Mouse (Mus musculus): ENCODE data around the gene Mad1l1. TPM values are rescaled to one million over a fixed set of nuclear protein-coding genes. Genes with fewer than 3 reads are reported as not detected.

Gene Mad1l1
- polyA plus RNA-seq, 1 experiment from 2014 or later = 46.4 TPM

- Histone ChIP-seq H3K9me3 (no peaks in the 10 kb centered on the region), H3K27ac (no peak overlapping the region), H3K27me3 (no peaks in the 10 kb centered on the region), H3K9ac (no peak overlapping the region), H3K4me3 (replicated peaks) (no peak overlapping the region), H3K4me1 (peaks cover 4% of the 10 kb centered on the region; the same call in 1 of the 2 replicates), H3K4me2 (no peak overlapping the region), H3K36me3 (replicated peaks) (peaks cover 9% of the 10 kb centered on the region)
- 86% methylated on average over 3 of the region's 3 CpGs for WGBS
- no peak for ATAC-seq (ENCODE audit: low FRiP score)
Observed at GRCm38 (mm10) chr5:140110024-140110423, 211.3 kb downstream of the Mad1l1 start.

GRCm38 (mm10) chr5:140107907-140108306 is 213.4 kb downstream of the Mad1l1 start:
- no peak overlapping the region for H3K4me3 ChIP-seq (replicated peaks)
- WGBS = 92% methylated on average over 2 of the region's 2 CpGs
- no peak overlapping the region for H3K27ac ChIP-seq
- ATAC-seq (ENCODE audit: low FRiP score) = no peak
- peaks cover 3% of the 10 kb centered on the region for H3K36me3 ChIP-seq (replicated peaks)
- H3K4me1 ChIP-seq = no peaks in the 10 kb centered on the region
- H3K9ac ChIP-seq = no peak overlapping the region
- no peaks in the 10 kb centered on the region for H3K9me3 ChIP-seq
- no peaks in the 10 kb centered on the region for H3K27me3 ChIP-seq
- no peak overlapping the region for H3K4me2 ChIP-seq

- H3K36me3 ChIP-seq (replicated peaks) = peaks cover 3% of the 10 kb centered on the region
- 86% methylated on average over 3 of the region's 3 CpGs for WGBS
- no peaks in the 10 kb centered on the region for H3K27me3 ChIP-seq
Observed at GRCm38 (mm10) chr5:140106051-140106450, 215.3 kb downstream of the Mad1l1 start.

DNA sequence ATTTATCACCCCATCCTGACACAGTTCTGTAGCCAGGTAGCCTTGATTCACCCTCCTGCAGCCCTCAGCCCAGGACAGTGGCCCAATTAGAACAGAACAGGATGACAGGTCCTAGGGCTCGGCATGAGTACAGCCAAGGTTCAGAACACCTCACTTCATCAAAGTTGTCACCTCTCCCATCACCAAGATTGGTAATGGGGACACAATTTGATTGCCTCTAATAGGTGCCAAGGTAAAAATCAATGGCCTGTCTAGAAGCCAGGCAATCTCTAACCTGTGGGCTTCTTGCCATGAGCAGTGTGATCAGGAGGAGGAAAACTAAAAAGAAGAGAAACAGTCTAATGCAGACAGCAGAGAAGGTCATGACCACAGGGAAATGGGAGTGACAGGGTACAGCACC is 216.5 kb downstream of the Mad1l1 start:
- Histone ChIP-seq H3K9ac (no peak overlapping the region), H3K27ac (no peak overlapping the region), H3K4me1 (peaks cover 7% of the 10 kb centered on the region; the same call in 1 of the 2 replicates), H3K36me3 (replicated peaks) (peaks cover 3% of the 10 kb centered on the region), H3K4me3 (replicated peaks) (no peak overlapping the region), H3K4me2 (no peak overlapping the region), H3K27me3 (no peaks in the 10 kb centered on the region), H3K9me3 (no peaks in the 10 kb centered on the region)
- ATAC-seq (ENCODE audit: low FRiP score) = no peak
- 100% methylated on average over 1 of the region's 1 CpGs for WGBS

More at GRCm38 (mm10) chr5:140106051-140106450, 215.3 kb downstream of the Mad1l1 start:
- peaks cover 7% of the 10 kb centered on the region; the same call in 1 of the 2 replicates for H3K4me1 ChIP-seq
- no peak overlapping the region for H3K4me3 ChIP-seq (replicated peaks)
- ATAC-seq (ENCODE audit: low FRiP score) = no peak
- H3K9ac ChIP-seq = no peak overlapping the region
- H3K27ac ChIP-seq = no peak overlapping the region
- no peaks in the 10 kb centered on the region for H3K9me3 ChIP-seq
- no peak overlapping the region for H3K4me2 ChIP-seq

GRCm38 (mm10) chr5:140102731-140103130 is 218.6 kb downstream of the Mad1l1 start:
- Histone ChIP-seq H3K36me3 (replicated peaks) (peaks cover 3% of the 10 kb centered on the region), H3K9me3 (no peaks in the 10 kb centered on the region), H3K4me1 (peaks cover 7% of the 10 kb centered on the region; the same call in 1 of the 2 replicates), H3K4me2 (no peak overlapping the region), H3K9ac (no peak overlapping the region), H3K27me3 (no peaks in the 10 kb centered on the region), H3K4me3 (replicated peaks) (no peak overlapping the region), H3K27ac (no peak overlapping the region)
- 85% methylated on average over 8 of the region's 8 CpGs for WGBS
- ATAC-seq (ENCODE audit: low FRiP score) = no peak

- WGBS = 80% methylated on average over 14 of the region's 14 CpGs
- peaks cover 7% of the 10 kb centered on the region; the same call in 1 of the 2 replicates for H3K4me1 ChIP-seq
- H3K36me3 ChIP-seq (replicated peaks) = peaks cover 3% of the 10 kb centered on the region
- no peak overlapping the region for H3K27ac ChIP-seq
- no peak overlapping the region for H3K4me2 ChIP-seq
- H3K4me3 ChIP-seq (replicated peaks) = no peak overlapping the region
- H3K9ac ChIP-seq = no peak overlapping the region
- H3K9me3 ChIP-seq = no peaks in the 10 kb centered on the region
- no peak for ATAC-seq (ENCODE audit: low FRiP score)
- H3K27me3 ChIP-seq = no peaks in the 10 kb centered on the region
Observed at GRCm38 (mm10) chr5:140101409-140102009, 219.8 kb downstream of the Mad1l1 start.

GRCm38 (mm10) chr5:140098711-140099110 is 222.6 kb downstream of the Mad1l1 start:
- Histone ChIP-seq H3K36me3 (replicated peaks) (no peaks in the 10 kb centered on the region; the same call in none of the 2 replicates), H3K9ac (no peak overlapping the region), H3K4me2 (no peak overlapping the region), H3K4me1 (peaks cover 24% of the 10 kb centered on the region), H3K27ac (no peak overlapping the region), H3K9me3 (no peaks in the 10 kb centered on the region), H3K4me3 (replicated peaks) (no peak overlapping the region), H3K27me3 (no peaks in the 10 kb centered on the region)
- no peak for ATAC-seq (ENCODE audit: low FRiP score)
- 97% methylated on average over 5 of the region's 5 CpGs for WGBS

DNA sequence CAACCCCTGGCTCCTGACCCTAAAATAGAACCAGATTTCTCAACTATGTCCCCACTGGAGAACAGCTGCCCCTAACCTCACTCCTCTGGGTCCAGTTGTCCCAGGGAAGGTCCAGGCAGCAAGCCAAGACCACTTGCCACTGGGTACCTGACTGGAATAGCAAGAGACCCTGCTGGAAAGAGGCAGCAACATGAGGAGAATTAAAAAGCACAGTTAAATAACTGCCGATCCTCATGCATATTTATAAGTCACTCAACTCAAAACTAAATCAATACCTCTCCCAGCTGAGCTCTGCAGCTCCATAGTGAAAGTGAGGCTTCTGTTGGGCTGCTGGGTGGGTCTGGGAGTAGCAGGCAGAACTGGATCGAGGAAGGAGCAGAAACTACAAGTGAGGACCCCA is 226.1 kb downstream of the Mad1l1 start:
- WGBS = 29% methylated on average over 2 of the region's 2 CpGs
- Histone ChIP-seq H3K9ac (no peak overlapping the region), H3K4me2 (no peak overlapping the region), H3K9me3 (no peaks in the 10 kb centered on the region), H3K27me3 (no peaks in the 10 kb centered on the region), H3K36me3 (replicated peaks) (no peaks in the 10 kb centered on the region; the same call in 1 of the 2 replicates), H3K27ac (peak overlapping the region; percentile 89), H3K4me1 (peaks cover 28% of the 10 kb centered on the region), H3K4me3 (replicated peaks) (no peak overlapping the region)
- peak; percentile 81 for ATAC-seq (ENCODE audit: low FRiP score)

GRCm38 (mm10) chr5:140093489-140093888 is 227.9 kb downstream of the Mad1l1 start:
- no peak for ATAC-seq (ENCODE audit: low FRiP score)
- H3K27ac ChIP-seq = no peak overlapping the region
- H3K4me1 ChIP-seq = peaks cover 28% of the 10 kb centered on the region

DNA sequence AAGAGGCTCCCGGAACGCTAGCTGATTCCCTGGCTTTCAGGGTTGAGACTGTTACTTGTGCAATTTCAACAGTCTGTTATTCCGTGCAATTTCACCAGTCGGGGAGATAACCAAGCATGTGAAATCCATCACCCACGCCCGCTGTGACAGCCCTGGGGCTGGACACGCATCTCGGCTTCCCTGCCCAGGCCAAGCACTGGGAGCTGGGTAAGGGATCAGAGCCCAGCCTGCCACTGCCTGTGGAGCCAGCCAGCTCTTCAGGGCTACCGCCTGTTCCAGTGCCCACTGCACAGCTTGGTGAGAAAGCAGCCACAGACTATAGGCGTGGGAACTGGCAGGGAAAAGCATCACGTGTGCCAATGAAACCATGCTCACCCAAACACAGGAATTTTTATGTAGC is 229.8 kb downstream of the Mad1l1 start:
- Histone ChIP-seq H3K9ac (no peak overlapping the region), H3K27ac (no peak overlapping the region), H3K4me2 (no peak overlapping the region), H3K36me3 (replicated peaks) (peaks cover 13% of the 10 kb centered on the region), H3K4me1 (peaks cover 30% of the 10 kb centered on the region), H3K27me3 (no peaks in the 10 kb centered on the region), H3K4me3 (replicated peaks) (no peak overlapping the region), H3K9me3 (no peaks in the 10 kb centered on the region)
- WGBS = 84% methylated on average over 11 of the region's 11 CpGs
- ATAC-seq (ENCODE audit: low FRiP score) = no peak

More at GRCm38 (mm10) chr5:140093489-140093888, 227.9 kb downstream of the Mad1l1 start:
- Histone ChIP-seq H3K27me3 (no peaks in the 10 kb centered on the region), H3K4me2 (no peak overlapping the region), H3K9ac (no peak overlapping the region), H3K4me3 (replicated peaks) (no peak overlapping the region), H3K9me3 (no peaks in the 10 kb centered on the region), H3K36me3 (replicated peaks) (peaks cover 2% of the 10 kb centered on the region)
- 84% methylated on average over 8 of the region's 8 CpGs for WGBS

DNA sequence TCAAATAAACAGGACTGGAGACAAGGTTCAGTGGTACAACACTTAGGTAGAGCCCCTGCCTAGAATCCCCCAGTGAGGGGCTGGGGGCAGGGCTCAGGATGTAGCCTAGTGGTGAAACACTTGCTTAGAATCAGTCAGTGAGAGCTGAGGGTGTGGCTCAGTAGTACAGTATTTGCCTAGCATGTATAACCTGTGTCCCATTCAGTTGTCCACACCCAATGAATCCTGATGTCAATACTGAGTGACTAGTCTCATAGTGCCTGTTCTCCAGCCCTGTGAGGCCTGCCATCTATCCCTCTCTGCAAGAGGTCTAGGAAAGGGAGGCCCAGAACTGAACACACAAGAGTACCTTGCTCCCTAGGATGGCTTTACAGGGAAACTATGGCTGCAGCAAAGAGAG is 232.1 kb downstream of the Mad1l1 start:
- no peaks in the 10 kb centered on the region for H3K9me3 ChIP-seq
- no peak overlapping the region for H3K4me3 ChIP-seq (replicated peaks)
- no peak overlapping the region for H3K27ac ChIP-seq
- H3K4me2 ChIP-seq = no peak overlapping the region
- peaks cover 13% of the 10 kb centered on the region; the same call in 1 of the 2 replicates for H3K4me1 ChIP-seq
- peaks cover 13% of the 10 kb centered on the region for H3K36me3 ChIP-seq (replicated peaks)
- no peaks in the 10 kb centered on the region for H3K27me3 ChIP-seq
- H3K9ac ChIP-seq = no peak overlapping the region
- ATAC-seq (ENCODE audit: low FRiP score) = no peak

GRCm38 (mm10) chr5:140087242-140087641 is 234.1 kb downstream of the Mad1l1 start:
- peaks cover 15% of the 10 kb centered on the region; the same call in 1 of the 2 replicates for H3K4me1 ChIP-seq

DNA sequence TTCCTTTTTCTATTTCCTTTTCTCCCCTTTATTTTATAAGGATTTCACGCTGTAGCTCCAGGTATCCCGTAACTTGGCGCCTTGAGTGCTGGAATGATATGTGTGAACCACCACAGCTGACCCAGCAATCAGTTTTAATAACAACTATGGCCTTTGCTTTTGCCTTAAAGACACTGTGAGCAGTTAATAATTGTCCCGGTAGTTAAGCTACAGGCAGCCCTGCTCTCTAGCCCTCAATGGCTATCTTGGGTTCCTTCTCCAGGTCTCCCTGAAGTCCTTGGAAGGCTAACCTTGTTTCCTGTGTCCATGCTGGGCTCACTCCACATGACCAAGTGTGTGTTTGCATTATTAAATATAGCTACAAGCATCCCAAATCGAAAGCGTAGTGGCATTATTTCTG is 237.0 kb downstream of the Mad1l1 start:
- Histone ChIP-seq H3K4me1 (peaks cover 8% of the 10 kb centered on the region; the same call in 1 of the 2 replicates), H3K27me3 (no peaks in the 10 kb centered on the region), H3K36me3 (replicated peaks) (peaks cover 16% of the 10 kb centered on the region; the same call in 1 of the 2 replicates), H3K4me2 (no peak overlapping the region), H3K9ac (no peak overlapping the region), H3K9me3 (no peaks in the 10 kb centered on the region), H3K4me3 (replicated peaks) (no peak overlapping the region), H3K27ac (no peak overlapping the region)
- WGBS = 95% methylated on average over 6 of the region's 6 CpGs
- ATAC-seq (ENCODE audit: low FRiP score) = no peak

More at GRCm38 (mm10) chr5:140087242-140087641, 234.1 kb downstream of the Mad1l1 start:
- H3K27me3 ChIP-seq = no peaks in the 10 kb centered on the region
- WGBS = 93% methylated on average over 7 of the region's 7 CpGs
- no peaks in the 10 kb centered on the region for H3K9me3 ChIP-seq
- H3K4me3 ChIP-seq (replicated peaks) = no peak overlapping the region
- no peak overlapping the region for H3K27ac ChIP-seq
- ATAC-seq (ENCODE audit: low FRiP score) = no peak
- peaks cover 13% of the 10 kb centered on the region; the same call in 1 of the 2 replicates for H3K36me3 ChIP-seq (replicated peaks)
- H3K9ac ChIP-seq = no peak overlapping the region
- H3K4me2 ChIP-seq = no peak overlapping the region

Data from forebrain, embryonic 12.5 days (tissue).